Mouse (Mus musculus) splenic B cell, adult 2 months (primary cell): Measurements from ENCODE around the gene Gm20425.

Experiments
- DNase-seq: peaks from one replicate; pipeline ENCODE4 v3.0.0-alpha.2; 2011; ENCODE audit warnings: low read depth, low spot score
- H3K27me3 ChIP-seq: 2 replicates; pipeline ENCODE4 v1.6.1; 2012; ENCODE audit warnings: mild to moderate bottlenecking, low read length, moderate library complexity, mixed read lengths; ENCODE audit not compliant: control insufficient read depth, poor library complexity, insufficient read depth, severe bottlenecking
- H3K36me3 ChIP-seq: 2 replicates; pipeline ENCODE4 v1.6.1; 2012; ENCODE audit warnings: mild to moderate bottlenecking, low read length, moderate library complexity, mixed read lengths; ENCODE audit not compliant: control insufficient read depth, poor library complexity, insufficient read depth, severe bottlenecking

Gm20425 gene

DNA sequence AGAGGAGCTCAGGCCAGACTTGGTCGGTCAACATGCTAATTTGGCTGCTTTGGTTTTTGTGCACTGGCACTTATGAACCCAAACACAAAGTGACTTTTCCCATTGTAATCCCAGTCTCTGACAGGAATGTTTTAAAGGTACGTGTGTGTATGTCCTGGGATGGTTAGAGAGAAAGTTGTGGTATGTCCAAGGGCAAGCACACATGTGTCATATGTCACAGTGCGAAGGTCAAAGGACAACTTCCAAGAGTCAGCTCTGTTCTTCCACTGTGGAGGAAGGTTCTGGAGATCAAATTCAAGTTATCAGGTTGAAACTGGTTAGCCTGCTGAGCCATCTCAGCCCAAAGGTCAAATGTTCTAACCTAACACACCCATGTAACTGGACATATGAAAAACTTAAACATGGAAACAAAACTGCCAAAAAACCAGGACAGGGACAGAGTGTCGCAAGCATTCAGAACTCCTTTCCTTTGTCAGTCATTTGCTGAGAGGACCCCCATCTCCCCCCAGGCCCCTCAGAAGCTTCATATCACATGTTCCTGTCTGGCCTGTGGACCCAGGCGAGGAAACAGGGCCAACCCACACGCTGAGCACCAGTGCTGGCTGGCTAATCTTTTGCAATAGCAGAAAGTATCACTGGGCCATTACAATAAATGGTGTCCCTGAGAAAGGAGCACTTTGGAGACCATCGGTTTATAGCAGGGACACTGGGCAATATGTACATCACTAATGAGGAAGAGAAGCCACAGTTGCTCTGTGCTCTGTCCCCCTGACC is 2.3 kb upstream of the Gm20425 start:
- Histone ChIP-seq H3K36me3 (no peaks in the 10 kb centered on the region), H3K27me3 (no peaks in the 10 kb centered on the region)
- DNase-seq = no peak

DNA sequence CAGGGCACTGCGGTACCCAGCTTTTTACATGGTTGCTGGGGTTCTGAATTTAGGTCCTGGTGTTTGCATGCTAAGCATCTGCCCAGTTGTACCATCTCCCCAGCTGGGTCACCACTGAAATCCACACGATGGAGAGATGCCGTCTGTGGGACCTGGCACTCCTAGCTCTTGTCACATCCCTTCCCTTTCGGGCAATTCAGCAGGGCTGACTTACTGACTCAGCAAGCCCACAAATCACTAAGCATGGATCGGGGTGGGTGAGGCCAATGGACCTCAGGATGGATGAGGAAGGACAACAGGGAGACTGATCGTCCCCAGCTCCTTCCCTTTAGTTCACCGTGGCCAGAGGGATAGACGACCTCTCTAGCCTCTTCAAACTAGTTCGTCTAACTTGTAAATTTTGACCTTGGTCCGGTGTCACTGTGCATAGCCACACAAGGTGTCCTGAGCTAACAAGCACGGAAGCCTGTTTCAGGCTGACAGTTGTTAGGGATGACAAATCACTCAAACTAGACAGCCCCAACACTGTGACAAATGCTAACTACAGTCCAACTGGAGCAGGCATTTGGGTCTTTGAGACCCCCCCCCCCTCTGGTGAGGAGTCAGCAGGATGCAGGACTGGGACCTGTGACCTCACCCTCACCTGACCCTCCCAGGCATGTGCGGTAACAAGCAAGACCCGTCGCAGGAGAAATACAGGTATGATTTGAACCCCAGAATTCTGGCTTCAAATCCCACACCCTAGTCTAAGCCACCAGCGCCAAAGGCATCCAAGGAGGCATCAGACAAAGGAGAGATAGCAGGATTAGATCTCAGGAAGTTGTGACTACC is 855 bp downstream of the Gm20425 start:
- no peak for DNase-seq
- no peaks in the 10 kb centered on the region for H3K36me3 ChIP-seq

DNA sequence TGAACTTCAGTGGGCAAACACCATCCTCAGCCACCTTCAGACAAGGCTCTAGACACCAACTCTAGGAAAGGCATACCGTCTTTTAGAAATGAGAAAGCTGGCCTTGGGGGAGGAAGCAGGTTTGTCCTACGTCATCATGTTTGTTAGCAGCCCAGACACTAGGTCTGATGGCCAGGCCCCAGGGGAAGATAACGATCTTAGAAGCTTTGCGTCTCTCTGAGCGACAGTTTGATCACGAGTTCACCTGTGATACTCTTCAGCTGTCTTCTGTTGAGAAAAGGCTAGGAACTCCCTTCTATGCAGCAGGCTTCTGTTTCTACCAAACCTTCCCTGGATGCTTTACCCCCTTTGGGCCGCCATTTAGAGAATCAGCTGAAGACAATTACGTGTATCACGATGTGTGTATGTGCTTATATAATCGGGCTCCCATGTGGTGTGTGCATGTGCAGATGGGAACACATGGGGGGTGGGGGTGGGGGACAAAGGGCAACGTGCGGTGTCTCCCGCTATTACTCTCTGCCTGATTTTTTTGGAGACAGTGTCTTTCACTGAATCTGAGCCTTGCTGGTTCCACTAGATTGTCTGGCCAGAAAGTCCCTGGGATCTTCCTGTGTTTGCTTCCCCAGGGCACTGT is 1.6 kb downstream of the Gm20425 start:
- no peak for DNase-seq
- no peaks in the 10 kb centered on the region for H3K36me3 ChIP-seq
- H3K27me3 ChIP-seq = no peaks in the 10 kb centered on the region

More for the DNA sequence above, 855 bp downstream of the Gm20425 start:
- H3K27me3 ChIP-seq = no peaks in the 10 kb centered on the region

DNA sequence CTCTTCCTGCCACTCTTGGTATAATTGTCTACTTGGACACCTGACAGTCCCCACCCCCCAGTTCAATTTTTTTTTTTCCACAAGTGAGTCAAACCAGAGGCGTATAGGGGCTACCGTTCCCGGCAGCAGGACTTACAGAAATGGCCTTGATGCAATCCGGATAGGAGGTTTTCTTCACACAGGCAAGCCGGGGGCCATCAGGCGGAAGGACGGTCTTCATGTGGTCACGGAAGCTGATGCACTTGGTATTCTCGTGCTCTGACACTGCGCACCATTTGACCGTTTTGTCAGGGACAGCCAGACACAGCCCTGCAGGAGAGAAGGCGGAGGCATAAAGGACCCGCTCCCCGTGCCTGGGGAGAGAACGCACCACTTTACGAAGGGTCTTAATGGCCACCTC is 2.3 kb downstream of the Gm20425 start:
- no peak for DNase-seq

GRCm38 (mm10) chr9:103226806-103227205 is 3.3 kb downstream of the Gm20425 start:
- H3K27me3 ChIP-seq = no peaks in the 10 kb centered on the region
- DNase-seq = no peak
- no peaks in the 10 kb centered on the region for H3K36me3 ChIP-seq

More for the DNA sequence above, 2.3 kb downstream of the Gm20425 start:
- Histone ChIP-seq H3K36me3 (no peaks in the 10 kb centered on the region), H3K27me3 (no peaks in the 10 kb centered on the region)

GRCm38 (mm10) chr9:103225464-103225863 is 4.6 kb downstream of the Gm20425 start:
- Histone ChIP-seq H3K36me3 (no peaks in the 10 kb centered on the region), H3K27me3 (no peaks in the 10 kb centered on the region)
- peak; percentile 58 for DNase-seq

DNA sequence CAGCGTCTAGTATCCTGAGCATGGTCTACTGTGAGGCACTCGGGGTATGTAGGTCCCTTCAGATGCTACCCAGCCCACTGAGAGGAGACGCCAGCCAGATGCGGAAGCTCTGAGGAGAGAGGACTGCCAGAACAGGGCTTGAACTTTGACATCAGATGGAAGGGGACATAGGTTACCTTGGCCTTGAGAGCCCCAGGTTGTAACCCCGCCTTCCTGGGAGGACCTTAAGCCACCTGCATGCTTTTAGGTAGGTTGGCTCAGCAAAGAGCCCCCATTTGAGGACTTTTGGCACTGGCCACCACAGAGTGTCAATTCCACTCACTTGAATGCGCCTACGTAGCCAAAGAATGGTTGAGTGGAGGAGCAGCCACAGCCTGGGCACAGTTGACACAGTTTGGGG is 5.4 kb downstream of the Gm20425 start:
- H3K36me3 ChIP-seq = no peaks in the 10 kb centered on the region
- no peaks in the 10 kb centered on the region for H3K27me3 ChIP-seq
- DNase-seq = no peak

DNA sequence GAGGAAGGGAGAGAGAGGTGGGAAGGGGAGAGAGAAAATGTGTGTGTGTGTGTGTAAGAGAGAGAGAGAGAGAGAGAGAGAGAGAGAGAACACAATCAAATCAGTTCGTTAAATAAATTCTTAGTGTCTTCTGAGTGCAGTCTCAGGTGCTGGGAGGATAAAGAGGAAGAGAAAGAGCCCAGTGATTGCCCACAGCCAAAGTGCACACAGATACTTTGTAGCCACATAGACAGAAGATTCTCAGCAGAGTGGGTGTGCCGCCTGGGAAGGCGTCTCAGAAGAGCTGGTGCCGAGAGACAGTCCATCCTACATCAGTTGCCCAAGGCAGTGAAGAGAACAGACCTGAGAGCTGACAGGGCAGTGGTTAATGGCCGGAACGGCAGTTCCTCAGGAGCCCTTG is 15.8 kb downstream of the Gm20425 start:
- no peak for DNase-seq
- Histone ChIP-seq H3K27me3 (no peaks in the 10 kb centered on the region), H3K36me3 (no peaks in the 10 kb centered on the region)

DNA sequence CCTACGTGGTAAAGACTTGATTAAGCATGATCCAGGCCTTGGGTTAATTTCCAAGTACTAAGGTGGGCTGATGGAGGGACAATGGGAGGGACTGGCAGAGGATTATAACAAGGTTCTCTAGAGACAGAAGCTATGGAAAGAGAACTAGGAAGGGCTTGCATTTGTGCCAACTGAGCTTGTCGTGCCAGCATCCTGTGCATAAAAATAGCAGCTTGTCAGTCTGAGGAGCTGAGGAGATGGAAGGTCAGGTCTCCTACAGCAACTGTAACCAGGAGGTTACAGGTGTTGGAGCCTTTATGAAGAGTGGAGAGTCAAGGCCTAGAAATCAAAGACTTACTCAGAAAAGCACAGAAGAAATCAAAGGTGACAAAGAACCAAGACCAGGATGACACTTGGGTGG is 16.5 kb downstream of the Gm20425 start:
- DNase-seq = no peak
- Histone ChIP-seq H3K27me3 (no peaks in the 10 kb centered on the region), H3K36me3 (no peaks in the 10 kb centered on the region)

GRCm38 (mm10) chr9:103212654-103213420 is 17.3 kb downstream of the Gm20425 start:
- Histone ChIP-seq H3K27me3 (no peaks in the 10 kb centered on the region), H3K36me3 (no peaks in the 10 kb centered on the region)
- DNase-seq = no peak

GRCm38 (mm10) chr9:103208802-103209423 is 21.2 kb downstream of the Gm20425 start:
- DNase-seq = no peak
- Histone ChIP-seq H3K36me3 (no peaks in the 10 kb centered on the region), H3K27me3 (no peaks in the 10 kb centered on the region)

GRCm38 (mm10) chr9:103207846-103208245 is 22.3 kb downstream of the Gm20425 start:
- Histone ChIP-seq H3K36me3 (no peaks in the 10 kb centered on the region), H3K27me3 (no peaks in the 10 kb centered on the region)
- peak; percentile 91 for DNase-seq

DNA sequence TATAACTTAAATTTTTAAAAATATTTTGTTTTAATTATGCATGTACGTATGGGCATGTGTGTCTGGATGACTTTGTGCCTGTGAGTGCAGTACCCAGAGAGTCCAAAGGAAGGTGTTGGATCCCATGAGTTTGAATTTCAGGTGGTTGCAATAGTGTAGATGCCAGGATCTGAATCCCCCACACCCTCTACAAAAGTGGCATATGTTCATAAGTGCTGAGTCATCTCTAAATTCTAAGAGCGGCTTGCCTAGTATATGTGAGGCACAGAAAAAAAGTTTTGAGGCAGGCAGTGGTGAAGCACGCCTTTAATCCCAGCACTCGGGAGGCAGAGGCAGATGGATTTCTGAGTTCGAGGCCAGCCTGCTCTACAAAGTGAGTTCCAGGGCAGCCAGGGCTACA is 24.3 kb downstream of the Gm20425 start:
- no peaks in the 10 kb centered on the region for H3K36me3 ChIP-seq
- DNase-seq = no peak

More for the DNA sequence above, 24.3 kb downstream of the Gm20425 start:
- no peaks in the 10 kb centered on the region for H3K27me3 ChIP-seq
